Mouse (Mus musculus): ENCODE results near the gene Foxp2. TPM values are rescaled to one million over a fixed set of nuclear protein-coding genes. Genes with fewer than 3 reads are reported as not detected.

The Foxp2 gene
- polyA plus RNA-seq, 2 experiments, result 23.2 to 24.9 TPM

GRCm38 (mm10) chr6:15120916-15121315, 219.8 kb downstream of the Foxp2 start:
- Histone ChIP-seq H3K4me2 (replicated peaks; ENCODE audit: low read depth, low read length, severe bottlenecking) (no peak overlapping the region), H3K4me1 (ENCODE audit: control insufficient read depth, insufficient read depth, low read length) (no peaks in the 10 kb centered on the region), H3K36me3 (ENCODE audit: control insufficient read depth, insufficient read depth, low read length) (no peaks in the 10 kb centered on the region), H3K4me3 (replicated peaks; ENCODE audit: low read length) (no peak overlapping the region), H3K9me3 (ENCODE audit: control insufficient read depth, low read length) (no peaks in the 10 kb centered on the region), H3K9ac (ENCODE audit: low read depth, low read length, severe bottlenecking) (no peak overlapping the region), H3K27ac (replicated peaks; ENCODE audit: low read depth, low read length) (no peak overlapping the region), H3K27me3 (ENCODE audit: control insufficient read depth, insufficient read depth, low read length) (no peaks in the 10 kb centered on the region)
- no peak for DNase-seq (ENCODE audit: low spot score)
- no peak for TF ChIP-seq POLR2A (IDR thresholded peaks at IDR 0.05; ENCODE audit: borderline replicate concordance, extremely low read depth, insufficient read depth, insufficient read length)
- WGBS, result 80% methylated on average over 5 of the region's 5 CpGs
- no peak for ATAC-seq (ENCODE audit: low FRiP score, low read depth)

GRCm38 (mm10) chr6:15121339-15121738, 220.2 kb downstream of the Foxp2 start:
- ATAC-seq (ENCODE audit: low FRiP score, low read depth), result no peak
- H3K36me3 ChIP-seq (ENCODE audit: control insufficient read depth, insufficient read depth, low read length), result no peaks in the 10 kb centered on the region
- TF ChIP-seq POLR2A (IDR thresholded peaks at IDR 0.05; ENCODE audit: borderline replicate concordance, extremely low read depth, insufficient read depth, insufficient read length), result no peak
- H3K4me1 ChIP-seq (ENCODE audit: control insufficient read depth, insufficient read depth, low read length), result no peaks in the 10 kb centered on the region
- no peaks in the 10 kb centered on the region for H3K27me3 ChIP-seq (ENCODE audit: control insufficient read depth, insufficient read depth, low read length)
- no peak overlapping the region for H3K4me2 ChIP-seq (replicated peaks; ENCODE audit: low read depth, low read length, severe bottlenecking)
- no peak overlapping the region for H3K27ac ChIP-seq (replicated peaks; ENCODE audit: low read depth, low read length)
- H3K9ac ChIP-seq (ENCODE audit: low read depth, low read length, severe bottlenecking), result no peak overlapping the region
- H3K4me3 ChIP-seq (replicated peaks; ENCODE audit: low read length), result no peak overlapping the region
- no peaks in the 10 kb centered on the region for H3K9me3 ChIP-seq (ENCODE audit: control insufficient read depth, low read length)
- DNase-seq (ENCODE audit: low spot score), result no peak

DNA sequence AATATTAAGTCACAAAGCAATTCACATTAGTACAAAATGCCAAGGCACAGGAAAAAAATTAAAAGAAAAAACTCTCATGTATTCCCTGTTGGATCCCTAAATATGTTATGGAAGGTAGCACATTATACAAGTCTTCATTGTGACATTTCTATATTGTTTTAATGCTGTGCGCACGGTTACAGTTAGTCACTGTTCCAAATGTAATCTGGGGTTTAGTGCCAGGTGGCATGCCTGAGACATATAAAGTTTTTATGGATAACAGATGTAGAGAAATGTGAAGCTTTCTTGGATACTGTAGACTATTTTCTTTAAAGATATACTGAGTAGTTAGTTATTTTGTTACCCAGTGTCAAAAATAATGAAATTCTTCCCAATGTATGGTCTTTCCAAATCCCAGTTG, 229.0 kb downstream of the Foxp2 start:
- peak; percentile 18 for DNase-seq (ENCODE audit: low spot score)
- H3K4me1 ChIP-seq (ENCODE audit: control insufficient read depth, insufficient read depth, low read length), result no peaks in the 10 kb centered on the region
- H3K9ac ChIP-seq (ENCODE audit: low read depth, low read length, severe bottlenecking), result no peak overlapping the region
- no peak overlapping the region for H3K27ac ChIP-seq (replicated peaks; ENCODE audit: low read depth, low read length)
- no peaks in the 10 kb centered on the region for H3K36me3 ChIP-seq (ENCODE audit: control insufficient read depth, insufficient read depth, low read length)
- no peak overlapping the region for H3K4me2 ChIP-seq (replicated peaks; ENCODE audit: low read depth, low read length, severe bottlenecking)
- H3K9me3 ChIP-seq (ENCODE audit: control insufficient read depth, low read length), result no peaks in the 10 kb centered on the region
- no peak for TF ChIP-seq POLR2A (IDR thresholded peaks at IDR 0.05; ENCODE audit: borderline replicate concordance, extremely low read depth, insufficient read depth, insufficient read length)
- ATAC-seq (ENCODE audit: low FRiP score, low read depth), result peak; percentile 74
- H3K27me3 ChIP-seq (ENCODE audit: control insufficient read depth, insufficient read depth, low read length), result no peaks in the 10 kb centered on the region
- 23% methylated on average over 2 of the region's 2 CpGs for WGBS
- H3K4me3 ChIP-seq (replicated peaks; ENCODE audit: low read length), result no peak overlapping the region

GRCm38 (mm10) chr6:15142094-15142493, 240.9 kb downstream of the Foxp2 start:
- no peaks in the 10 kb centered on the region for H3K36me3 ChIP-seq (ENCODE audit: control insufficient read depth, insufficient read depth, low read length)
- no peaks in the 10 kb centered on the region for H3K9me3 ChIP-seq (ENCODE audit: control insufficient read depth, low read length)
- no peak for ATAC-seq (ENCODE audit: low FRiP score, low read depth)
- no peak overlapping the region for H3K4me3 ChIP-seq (replicated peaks; ENCODE audit: low read length)
- H3K9ac ChIP-seq (ENCODE audit: low read depth, low read length, severe bottlenecking), result no peak overlapping the region
- no peak for TF ChIP-seq POLR2A (IDR thresholded peaks at IDR 0.05; ENCODE audit: borderline replicate concordance, extremely low read depth, insufficient read depth, insufficient read length)
- H3K27me3 ChIP-seq (ENCODE audit: control insufficient read depth, insufficient read depth, low read length), result no peaks in the 10 kb centered on the region
- peak; percentile 5 for DNase-seq (ENCODE audit: low spot score)
- H3K4me1 ChIP-seq (ENCODE audit: control insufficient read depth, insufficient read depth, low read length), result no peaks in the 10 kb centered on the region
- 26% methylated on average over 1 of the region's 1 CpGs for WGBS
- no peak overlapping the region for H3K4me2 ChIP-seq (replicated peaks; ENCODE audit: low read depth, low read length, severe bottlenecking)
- no peak overlapping the region for H3K27ac ChIP-seq (replicated peaks; ENCODE audit: low read depth, low read length)

GRCm38 (mm10) chr6:15151619-15152018, 250.5 kb downstream of the Foxp2 start:
- Histone ChIP-seq H3K27me3 (ENCODE audit: control insufficient read depth, insufficient read depth, low read length) (no peaks in the 10 kb centered on the region), H3K9ac (ENCODE audit: low read depth, low read length, severe bottlenecking) (no peak overlapping the region), H3K36me3 (ENCODE audit: control insufficient read depth, insufficient read depth, low read length) (no peaks in the 10 kb centered on the region), H3K27ac (replicated peaks; ENCODE audit: low read depth, low read length) (no peak overlapping the region), H3K4me2 (replicated peaks; ENCODE audit: low read depth, low read length, severe bottlenecking) (no peak overlapping the region), H3K4me1 (ENCODE audit: control insufficient read depth, insufficient read depth, low read length) (no peaks in the 10 kb centered on the region), H3K4me3 (replicated peaks; ENCODE audit: low read length) (no peak overlapping the region), H3K9me3 (ENCODE audit: control insufficient read depth, low read length) (no peaks in the 10 kb centered on the region)
- ATAC-seq (ENCODE audit: low FRiP score, low read depth) (no peak), DNase-seq (ENCODE audit: low spot score) (no peak)
- 60% methylated on average over 3 of the region's 3 CpGs for WGBS
- TF ChIP-seq POLR2A (IDR thresholded peaks at IDR 0.05; ENCODE audit: borderline replicate concordance, extremely low read depth, insufficient read depth, insufficient read length), result no peak

- WGBS, result 78% methylated on average over 2 of the region's 2 CpGs
- TF ChIP-seq POLR2A (IDR thresholded peaks at IDR 0.05; ENCODE audit: borderline replicate concordance, extremely low read depth, insufficient read depth, insufficient read length), result no peak
- no peaks in the 10 kb centered on the region for H3K4me1 ChIP-seq (ENCODE audit: control insufficient read depth, insufficient read depth, low read length)
- H3K9me3 ChIP-seq (ENCODE audit: control insufficient read depth, low read length), result no peaks in the 10 kb centered on the region
- no peaks in the 10 kb centered on the region for H3K27me3 ChIP-seq (ENCODE audit: control insufficient read depth, insufficient read depth, low read length)
- H3K27ac ChIP-seq (replicated peaks; ENCODE audit: low read depth, low read length), result no peak overlapping the region
- no peak overlapping the region for H3K4me2 ChIP-seq (replicated peaks; ENCODE audit: low read depth, low read length, severe bottlenecking)
- no peaks in the 10 kb centered on the region for H3K36me3 ChIP-seq (ENCODE audit: control insufficient read depth, insufficient read depth, low read length)
- H3K9ac ChIP-seq (ENCODE audit: low read depth, low read length, severe bottlenecking), result no peak overlapping the region
- no peak for DNase-seq (ENCODE audit: low spot score)
- ATAC-seq (ENCODE audit: low FRiP score, low read depth), result no peak
- no peak overlapping the region for H3K4me3 ChIP-seq (replicated peaks; ENCODE audit: low read length)
Measured at GRCm38 (mm10) chr6:15163508-15164053, 262.4 kb downstream of the Foxp2 start.

Measured in limb, embryonic 14.5 days (tissue).